Mouse (Mus musculus) liver, postnatal 0 days (tissue): ENCODE measurements around the gene Ube2k. TPM values are rescaled to one million over a fixed set of nuclear protein-coding genes. Genes with fewer than 3 reads are reported as not detected.

Experiments
- ATAC-seq: fragments of 200-750 bp; cut with Nextera tagmentation; 2 replicates; pipeline ENCODE4 v1.8.0; 2017; ENCODE audit warnings: mild to moderate bottlenecking, moderate library complexity
- DNase-seq: peaks from one replicate; pipeline ENCODE4 v3.0.0-alpha.2; 2016
- H3K27ac ChIP-seq: fragments of 300-500 bp; sonication (generic); 2 replicates; pipeline ENCODE4 v1.5.1; 2014; ENCODE audit warnings: antibody characterized with exemption, moderate library complexity, mild to moderate bottlenecking, low read depth
- H3K27me3 ChIP-seq: fragments of 300-500 bp; sonication (generic); 2 replicates; pipeline ENCODE4 v1.6.1; 2014; ENCODE audit warnings: low read length, control low read depth, mixed read lengths; ENCODE audit not compliant: insufficient read depth
- H3K36me3 ChIP-seq: fragments of 300-500 bp; sonication (generic); replicated peaks from 2 replicates; pipeline ENCODE4 v1.6.1; 2014; ENCODE audit warnings: mild to moderate bottlenecking, control low read depth, low read length, moderate library complexity, mixed read lengths; ENCODE audit not compliant: insufficient read depth
- H3K4me1 ChIP-seq: fragments of 300-500 bp; sonication (generic); 2 replicates; pipeline ENCODE4 v1.6.1; 2014; ENCODE audit warnings: antibody characterized with exemption, mild to moderate bottlenecking, control low read depth; ENCODE audit not compliant: insufficient read depth
- H3K4me2 ChIP-seq: fragments of 300-500 bp; sonication (generic); 2 replicates; pipeline ENCODE4 v1.6.1; 2014; ENCODE audit warnings: low read depth, mild to moderate bottlenecking, low read length, moderate library complexity, mixed read lengths
- H3K4me3 ChIP-seq: fragments of 300-500 bp; sonication (generic); 2 replicates; pipeline ENCODE4 v1.5.1; 2014; ENCODE audit warnings: low read depth, low read length
- H3K9ac ChIP-seq: fragments of 300-500 bp; sonication (generic); replicated peaks from 2 replicates; pipeline ENCODE4 v1.6.1; 2014; ENCODE audit warnings: mild to moderate bottlenecking, moderate library complexity
- H3K9me3 ChIP-seq: fragments of 300-500 bp; sonication (generic); 2 replicates; pipeline ENCODE4 v1.6.1; 2016; ENCODE audit warnings: mild to moderate bottlenecking, control low read depth, low read length, mixed read lengths
- CTCF ChIP-seq: sonication (generic); IDR thresholded peaks from 2 replicates; pipeline ENCODE4 v1.5.1; 2016; ENCODE audit warnings: antibody characterized with exemption, low read depth
- EP300 ChIP-seq: IDR thresholded peaks from 2 replicates; pipeline ENCODE4 v1.6.1; 2016; ENCODE audit warnings: antibody characterized with exemption, low read depth, mild to moderate bottlenecking
- WGBS: fragments of 180-500 bp; shearing (Covaris S2); extraction: QIAGEN DNeasy Blood & Tissue Kit; methylation state at CpG from one replicate; pipeline ENCODE4 v1.1.7; 2014; ENCODE audit not compliant: insufficient replicate concordance; 5-methylcytosine and 5-hydroxymethylcytosine counted together
- polyA plus RNA-seq: library from polyadenylated mRNA; unstranded; fragments of >200 nt; fragmentation: Nextera tagmentation; extraction: Ambion mirVana; gene quantifications from 2 replicates; pipeline ENCODE4 v1.2.1, GENCODE M21; 2015

Ube2k gene
- polyA plus RNA-seq, 1 experiment from 2014 or later, result 74.6 TPM

- Histone ChIP-seq H3K4me2 (no peak overlapping the region), H3K9me3 (no peaks in the 10 kb centered on the region), H3K4me3 (no peak overlapping the region), H3K27me3 (no peaks in the 10 kb centered on the region), H3K36me3 (peaks cover 74% of the 10 kb centered on the region), H3K27ac (no peak overlapping the region), H3K9ac (no peak overlapping the region), H3K4me1 (no peaks in the 10 kb centered on the region)
- WGBS, result 87% methylated on average over 1 of the region's 1 CpGs
- no peak for DNase-seq
- TF ChIP-seq EP300 (no peak), CTCF (no peak)
- ATAC-seq, result no peak
Measured at GRCm38 (mm10) chr5:65638896-65639295, 101.9 kb downstream of the Ube2k start.

Other genes with a start within 250 kb of the Ube2k start
- gene Rfc1, start 201.6 kb upstream of the Ube2k start, polyA plus RNA-seq, result 26.4 and 32.3 TPM in 2 replicates
- gene Klb, start 188.9 kb upstream of the Ube2k start, polyA plus RNA-seq, result 17.4 and 19.3 TPM in 2 replicates
- 609 and 626 TPM in 2 replicates for gene Rpl9, start 145.8 kb upstream of the Ube2k start, polyA plus RNA-seq
- gene Lias, start 145.7 kb upstream of the Ube2k start, polyA plus RNA-seq, result 31.1 and 34.0 TPM in 2 replicates
- gene Ugdh, start 101.3 kb upstream of the Ube2k start, polyA plus RNA-seq, result 13.0 and 13.5 TPM in 2 replicates
- gene Gm43552, start 44.4 kb upstream of the Ube2k start, polyA plus RNA-seq, result 1.4 TPM in 1 of 2 replicates, not detected in the other
- gene Smim14, start within 50 bp of the Ube2k start, polyA plus RNA-seq, result 87.0 and 91.0 TPM in 2 replicates
- 12.7 and 13.7 TPM in 2 replicates for gene Pds5a, start 161.0 kb downstream of the Ube2k start, polyA plus RNA-seq
- 4.6 and 5.1 TPM in 2 replicates for gene N4bp2, start 226.3 kb downstream of the Ube2k start, polyA plus RNA-seq